Mouse (Mus musculus) spleen, adult 2 months (tissue): ENCODE measurements around the gene Obox8. TPM values are rescaled to one million over a fixed set of nuclear protein-coding genes. Genes with fewer than 3 reads are reported as not detected.

Experiments used
- DNase-seq, 2 experiments: peaks; one replicate each; pipeline versions ENCODE4 v3.0.0 to v3.0.0-alpha.2; 2012 to 2021; ENCODE audit warnings: low spot score in 2 of 2, low read depth in 1 of 2
- H3K27ac ChIP-seq: fragments of 200-500 bp; 2 replicates; pipeline ENCODE4 v1.5.1; 2012; ENCODE audit warnings: low read length, inconsistent platforms; ENCODE audit not compliant: insufficient read depth
- H3K27me3 ChIP-seq: fragments of 200-500 bp; 2 replicates; pipeline ENCODE4 v1.6.1; 2012; ENCODE audit warnings: mild to moderate bottlenecking, moderate library complexity, low read length, inconsistent platforms; ENCODE audit not compliant: control insufficient read depth, insufficient read depth
- H3K36me3 ChIP-seq: fragments of 200-500 bp; 2 replicates; pipeline ENCODE4 v1.6.1; 2012; ENCODE audit warnings: mild to moderate bottlenecking, low read length, inconsistent platforms; ENCODE audit not compliant: control insufficient read depth, insufficient read depth
- H3K4me1 ChIP-seq: fragments of 200-500 bp; 2 replicates; pipeline ENCODE4 v1.6.1; 2011; ENCODE audit warnings: inconsistent platforms; ENCODE audit not compliant: control insufficient read depth, insufficient read depth, insufficient read length
- H3K4me3 ChIP-seq: fragments of 200-500 bp; 2 replicates; pipeline ENCODE4 v1.5.1; 2011; ENCODE audit warnings: mild to moderate bottlenecking, inconsistent platforms; ENCODE audit not compliant: insufficient read depth, insufficient read length; ENCODE audit errors: extremely low read depth
- CTCF ChIP-seq: fragments of 200-500 bp; IDR thresholded peaks from 2 replicates; pipeline ENCODE4 v1.5.1; 2011; ENCODE audit warnings: mild to moderate bottlenecking, inconsistent platforms; ENCODE audit not compliant: insufficient read depth, insufficient read length, insufficient replicate concordance; ENCODE audit errors: extremely low read depth
- POLR2A ChIP-seq: fragments of 200-500 bp; IDR thresholded peaks from 2 replicates; pipeline ENCODE4 v1.6.1; 2011; ENCODE audit warnings: low read depth, low read length, inconsistent platforms
- WGBS: fragments of 180-500 bp; shearing (Covaris S2); methylation state at CpG from one replicate; pipeline ENCODE4 v1.1.7; 2018; 5-methylcytosine and 5-hydroxymethylcytosine counted together
- polyA plus RNA-seq: library from polyadenylated mRNA; depleted of rRNA; stranded (reverse); fragments of >200 nt; gene quantifications from 2 replicates; pipeline ENCODE4 v1.2.3, GENCODE M21; 2012; rRNA removed

Obox8 gene
- not detected in 2 replicates for polyA plus RNA-seq

GRCm38 (mm10) chr7:14333457-14333856 lies at the start of gene Obox8:
Gene Obox8, minus strand, starts transcription at chr7:14333557.
- H3K4me3 ChIP-seq, result no peak within 1 kb of the TSS
- no peaks in the 10 kb centered on the region for H3K4me1 ChIP-seq
- 84% methylated on average over 2 of the region's 2 CpGs for WGBS
- no peaks in the 10 kb centered on the region for H3K27me3 ChIP-seq
- DNase-seq, result no peak
- H3K36me3 ChIP-seq, result no peaks in the 10 kb centered on the region
- TF ChIP-seq POLR2A (no peak), CTCF (no peak)
- H3K27ac ChIP-seq, result no peak within 1 kb of the TSS

- H3K4me3 ChIP-seq, result no peak overlapping the region
- DNase-seq, result no peak
Observed at GRCm38 (mm10) chr7:14317209-14317608, 16.1 kb downstream of the Obox8 start.

GRCm38 (mm10) chr7:14308671-14309070 lies 24.7 kb downstream of the Obox8 start:
- WGBS, result 80% methylated on average over 3 of the region's 3 CpGs
- Histone ChIP-seq H3K36me3 (no peaks in the 10 kb centered on the region), H3K27me3 (no peaks in the 10 kb centered on the region), H3K4me3 (no peak overlapping the region), H3K27ac (no peak overlapping the region), H3K4me1 (no peaks in the 10 kb centered on the region)
- TF ChIP-seq CTCF (no peak), POLR2A (no peak)
- no peak for DNase-seq

More at GRCm38 (mm10) chr7:14317209-14317608, 16.1 kb downstream of the Obox8 start:
- Histone ChIP-seq H3K27ac (no peak overlapping the region), H3K27me3 (no peaks in the 10 kb centered on the region), H3K36me3 (no peaks in the 10 kb centered on the region), H3K4me1 (no peaks in the 10 kb centered on the region)
- TF ChIP-seq CTCF (0 out of 2 replicates have a peak, but pooled peaks have one; percentile 3), POLR2A (no peak)
- WGBS, result 21% methylated on average over 2 of the region's 2 CpGs

GRCm38 (mm10) chr7:14307571-14307970 lies 25.8 kb downstream of the Obox8 start:
- no peak for TF ChIP-seq POLR2A
- TF ChIP-seq CTCF, result no peak
- DNase-seq, result no peak
- no peak overlapping the region for H3K27ac ChIP-seq
- 81% methylated on average over 6 of the region's 6 CpGs for WGBS
- H3K4me3 ChIP-seq, result no peak overlapping the region
- H3K36me3 ChIP-seq, result no peaks in the 10 kb centered on the region
- no peaks in the 10 kb centered on the region for H3K27me3 ChIP-seq
- no peaks in the 10 kb centered on the region for H3K4me1 ChIP-seq

Other genes starting within 250 kb of the Obox8 start
- not detected in 2 replicates for gene Sult2a3, start 210.5 kb downstream of the Obox8 start, polyA plus RNA-seq
- not detected in 2 replicates for gene Sult2a6, start 78.7 kb downstream of the Obox8 start, polyA plus RNA-seq
- not detected in 2 replicates for gene Sult2a8, start 113.2 kb upstream of the Obox8 start, polyA plus RNA-seq
- not detected in 2 replicates for gene Sult2a7, start 160.7 kb upstream of the Obox8 start, polyA plus RNA-seq
- gene Vmn1r90, start 229.9 kb upstream of the Obox8 start, polyA plus RNA-seq, result not detected in 2 replicates